Mouse (Mus musculus) embryonic facial prominence, embryonic 15.5 days (tissue): ENCODE data around the gene Nxnl1. TPM values are rescaled to one million over a fixed set of nuclear protein-coding genes. Genes with fewer than 3 reads are reported as not detected.
A peak's percentile ranks its signal among the peaks of the same experiment; 100 is the strongest.

Experiments
- ATAC-seq: fragments of 200-750 bp; cut with Nextera tagmentation; 2 replicates; pipeline ENCODE4 v1.8.0; 2017; ENCODE audit warnings: low read depth, moderate TSS enrichment; ENCODE audit not compliant: insufficient number of reproducible peaks, low FRiP score, low TSS enrichment
- H3K27ac ChIP-seq: fragments of 300-500 bp; sonication (generic); replicated peaks from 2 replicates; pipeline ENCODE4 v1.5.1; 2015; ENCODE audit warnings: mild to moderate bottlenecking, inconsistent platforms
- H3K27me3 ChIP-seq: fragments of 300-500 bp; sonication (generic); 2 replicates; pipeline ENCODE4 v1.6.1; 2015; ENCODE audit warnings: inconsistent platforms
- H3K36me3 ChIP-seq: fragments of 300-500 bp; sonication (generic); 2 replicates; pipeline ENCODE4 v1.6.1; 2015; ENCODE audit warnings: mild to moderate bottlenecking, inconsistent platforms
- H3K4me1 ChIP-seq: fragments of 300-500 bp; sonication (generic); 2 replicates; pipeline ENCODE4 v1.6.1; 2015; ENCODE audit warnings: inconsistent platforms
- H3K4me2 ChIP-seq: fragments of 300-500 bp; sonication (generic); replicated peaks from 2 replicates; pipeline ENCODE4 v1.6.1; 2015; ENCODE audit warnings: mild to moderate bottlenecking, inconsistent platforms
- H3K4me3 ChIP-seq: fragments of 300-500 bp; sonication (generic); replicated peaks from 2 replicates; pipeline ENCODE4 v1.5.1; 2015; ENCODE audit warnings: mild to moderate bottlenecking, inconsistent platforms
- H3K9ac ChIP-seq: fragments of 300-500 bp; sonication (generic); 2 replicates; pipeline ENCODE4 v1.6.1; 2015; ENCODE audit warnings: inconsistent platforms
- H3K9me3 ChIP-seq: fragments of 300-500 bp; sonication (generic); replicated peaks from 2 replicates; pipeline ENCODE4 v1.6.1; 2016; ENCODE audit warnings: inconsistent platforms
- WGBS: fragments of 180-500 bp; shearing (Covaris S2); methylation state at CpG from one replicate; pipeline ENCODE4 v1.1.7; 2015; 5-methylcytosine and 5-hydroxymethylcytosine counted together
- polyA plus RNA-seq: library from polyadenylated mRNA; unstranded; fragments of >200 nt; fragmentation: Nextera tagmentation; extraction: Ambion mirVana; gene quantifications from 2 replicates; pipeline ENCODE4 v1.2.1, GENCODE M21; 2015

Nxnl1 gene
- polyA plus RNA-seq, 1 experiment from 2014 or later: 0.13 TPM

DNA sequence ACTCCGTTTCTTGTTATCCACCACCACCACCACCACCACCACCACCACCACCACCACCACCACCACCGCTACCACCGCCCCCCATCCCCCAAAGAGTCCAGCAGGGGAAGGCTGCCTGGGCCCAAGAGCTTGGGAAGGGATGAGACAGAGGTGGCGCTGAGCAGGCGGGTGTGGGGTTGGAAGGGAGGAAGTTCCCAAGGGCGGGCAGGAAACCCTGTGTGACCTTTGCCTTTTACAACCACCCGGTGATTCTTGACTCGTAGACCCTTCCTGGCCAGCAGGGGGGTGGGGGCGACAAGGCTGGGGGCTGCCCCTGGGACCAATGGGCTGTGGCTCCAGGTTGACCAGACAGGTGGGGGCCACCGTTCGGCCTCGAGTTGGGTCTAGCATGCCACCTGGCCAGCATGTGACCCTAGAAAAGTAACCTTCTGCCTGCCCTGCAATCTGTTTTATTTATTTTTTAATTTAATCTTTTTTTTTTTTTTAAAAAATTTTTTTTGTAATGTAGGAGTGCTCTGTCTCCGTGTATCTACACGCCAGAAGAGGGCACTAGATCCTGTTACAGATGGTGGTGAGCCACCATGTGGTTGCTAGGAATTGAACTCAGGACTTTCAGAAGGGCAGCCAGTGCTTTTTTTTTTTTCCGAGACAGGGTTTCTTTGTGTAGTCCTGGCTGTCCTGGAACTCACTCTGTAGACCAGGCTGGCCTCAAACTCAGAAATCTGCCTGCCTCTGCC, 53.2 kb downstream of the Nxnl1 start:
- peaks cover 3% of the 10 kb centered on the region for H3K4me1 ChIP-seq
- 65% methylated on average over 15 of the region's 15 CpGs for WGBS
- no peaks in the 10 kb centered on the region for H3K36me3 ChIP-seq
- peaks cover 23% of the 10 kb centered on the region for H3K27me3 ChIP-seq
- H3K9ac ChIP-seq: no peak overlapping the region
- peak; percentile 31; the same call in 1 of the 2 replicates for ATAC-seq
- no peak overlapping the region for H3K27ac ChIP-seq
- H3K4me2 ChIP-seq: no peak overlapping the region
- H3K9me3 ChIP-seq: no peaks in the 10 kb centered on the region
- no peak overlapping the region for H3K4me3 ChIP-seq

DNA sequence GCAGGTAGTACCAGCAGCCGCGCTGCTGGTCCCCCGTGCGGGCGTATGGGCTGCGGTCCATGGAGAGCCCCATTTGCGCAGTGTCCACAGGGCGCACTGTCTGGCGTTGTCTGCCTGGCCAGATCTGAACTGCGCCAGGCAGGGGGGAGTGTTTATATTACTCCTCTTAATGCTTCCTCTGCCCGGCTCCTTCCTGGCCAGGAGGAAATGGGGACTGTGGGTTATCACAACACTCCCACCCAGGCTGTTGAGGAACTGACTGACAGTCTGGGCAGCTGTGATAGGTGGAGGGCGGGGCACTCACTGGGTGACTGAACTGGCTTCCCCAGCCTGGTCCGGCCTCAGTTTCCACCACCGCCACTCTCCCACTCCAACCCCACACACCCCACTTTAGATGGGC, 54.8 kb downstream of the Nxnl1 start, which contains the start of gene Plvap:
TSS of gene Plvap (minus strand) at position 109 of the 400 bp plus-strand sequence.
- WGBS: 60% methylated on average over 14 of the region's 14 CpGs
- no peak for ATAC-seq

More for the DNA sequence above, 54.8 kb downstream of the Nxnl1 start, which contains the start of gene Plvap:
- H3K9me3 ChIP-seq: no peaks in the 10 kb centered on the region
- H3K4me2 ChIP-seq: no peak within 1 kb of the TSS
- H3K27ac ChIP-seq: no peak within 1 kb of the TSS
- peaks cover 14% of the 10 kb centered on the region for H3K4me1 ChIP-seq
- no peaks in the 10 kb centered on the region for H3K36me3 ChIP-seq
- no peak within 1 kb of the TSS for H3K9ac ChIP-seq
- peaks cover 38% of the 10 kb centered on the region for H3K27me3 ChIP-seq
- H3K4me3 ChIP-seq: 0 out of 2 replicates have a peak within 1 kb of the TSS, but pooled peaks have one; percentile 8

Other genes with a start within 250 kb of the Nxnl1 start
- 100 and 121 TPM in 2 replicates for gene Use1, start 199.8 kb downstream of the Nxnl1 start, polyA plus RNA-seq
- 7.1 and 8.5 TPM in 2 replicates for gene Ocel1, start 195.3 kb downstream of the Nxnl1 start, polyA plus RNA-seq
- gene Nr2f6, start 184.6 kb downstream of the Nxnl1 start, polyA plus RNA-seq: 59.0 and 61.2 TPM in 2 replicates
- 11.6 and 12.7 TPM in 2 replicates for gene Ushbp1, start 170.8 kb downstream of the Nxnl1 start, polyA plus RNA-seq
- 96.7 and 106 TPM in 2 replicates for gene Babam1, start 169.7 kb downstream of the Nxnl1 start, polyA plus RNA-seq
- gene Ankle1, start 160.6 kb downstream of the Nxnl1 start, polyA plus RNA-seq: 33.1 and 33.7 TPM in 2 replicates
- 73.2 and 77.0 TPM in 2 replicates for gene Abhd8, start 102.9 kb downstream of the Nxnl1 start, polyA plus RNA-seq
- gene Mrpl34, start 101.6 kb downstream of the Nxnl1 start, polyA plus RNA-seq: 115 and 122 TPM in 2 replicates
- 105 and 112 TPM in 2 replicates for gene Dda1, start 97.4 kb downstream of the Nxnl1 start, polyA plus RNA-seq
- 3.0 and 3.7 TPM in 2 replicates for gene Ano8, start 80.6 kb downstream of the Nxnl1 start, polyA plus RNA-seq
- gene Gtpbp3, start 78.5 kb downstream of the Nxnl1 start, polyA plus RNA-seq: 15.9 and 17.3 TPM in 2 replicates
- 61.4 and 62.8 TPM in 2 replicates for gene Plvap, start 54.8 kb downstream of the Nxnl1 start, polyA plus RNA-seq
- gene Ccdc194, start 40.9 kb downstream of the Nxnl1 start, polyA plus RNA-seq: 2.4 and 3.0 TPM in 2 replicates
- 34.8 and 35.5 TPM in 2 replicates for gene Bst2, start 29.1 kb downstream of the Nxnl1 start, polyA plus RNA-seq
- gene Mvb12a, start 23.7 kb downstream of the Nxnl1 start, polyA plus RNA-seq: 86.8 and 92.9 TPM in 2 replicates
- gene Tmem221, start 7.7 kb downstream of the Nxnl1 start, polyA plus RNA-seq: 1.2 and 1.7 TPM in 2 replicates
- 51.1 and 55.7 TPM in 2 replicates for gene Slc27a1, start 2.3 kb upstream of the Nxnl1 start, polyA plus RNA-seq
- 220 and 229 TPM in 2 replicates for gene Pgls, start 25.6 kb upstream of the Nxnl1 start, polyA plus RNA-seq
- gene Fam129c, start 31.0 kb upstream of the Nxnl1 start, polyA plus RNA-seq: 3.1 and 4.7 TPM in 2 replicates
- gene Colgalt1, start 44.4 kb upstream of the Nxnl1 start, polyA plus RNA-seq: 94.6 and 98.9 TPM in 2 replicates
- gene Unc13a, start 105.2 kb upstream of the Nxnl1 start, polyA plus RNA-seq: 1.2 and 2.0 TPM in 2 replicates
- gene Jak3, start 109.7 kb upstream of the Nxnl1 start, polyA plus RNA-seq: 5.3 and 6.3 TPM in 2 replicates
- gene Insl3, start 122.6 kb upstream of the Nxnl1 start, polyA plus RNA-seq: 1.1 TPM in 2 replicates
- gene B3gnt3, start 135.2 kb upstream of the Nxnl1 start, polyA plus RNA-seq: 1.1 and 1.4 TPM in 2 replicates
- gene Fcho1, start 159.1 kb upstream of the Nxnl1 start, polyA plus RNA-seq: 8.1 and 9.8 TPM in 2 replicates